Mouse (Mus musculus) gonadal fat pad, adult 2 months (tissue): ENCODE results near the gene Fmn2. TPM values are rescaled to one million over a fixed set of nuclear protein-coding genes. Genes with fewer than 3 reads are reported as not detected.

ENCODE experiments used
- DNase-seq: peaks from one replicate; pipeline ENCODE4 v3.0.0-alpha.2; 2012; ENCODE audit warnings: low read depth
- polyA plus RNA-seq: library from polyadenylated mRNA; depleted of rRNA; stranded (reverse); fragments of >200 nt; gene quantifications from 2 replicates; pipeline ENCODE4 v1.2.3, GENCODE M21; 2012

Fmn2 gene
- polyA plus RNA-seq, 1 experiment = 0.08 TPM

DNA sequence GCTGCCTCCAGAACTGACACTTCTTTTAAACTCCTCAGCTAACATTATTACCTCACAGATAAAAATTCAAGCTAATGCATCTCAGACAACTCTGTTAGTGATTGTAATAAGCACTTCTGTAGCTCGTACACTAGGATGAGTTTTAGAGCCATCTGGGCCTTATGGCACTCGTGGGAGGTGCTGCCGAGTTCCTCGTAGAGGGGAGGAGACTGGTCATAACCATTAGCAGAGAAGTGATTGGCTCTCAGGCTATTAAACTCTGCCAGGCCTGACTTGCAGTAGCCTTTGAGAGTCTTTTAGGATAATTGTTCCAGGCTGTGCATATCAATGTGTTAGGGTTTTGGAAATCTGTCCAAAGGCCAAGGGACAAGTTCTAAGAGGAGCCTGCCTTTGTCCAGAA, 55.6 kb downstream of the Fmn2 start:
- no peak for DNase-seq

DNA sequence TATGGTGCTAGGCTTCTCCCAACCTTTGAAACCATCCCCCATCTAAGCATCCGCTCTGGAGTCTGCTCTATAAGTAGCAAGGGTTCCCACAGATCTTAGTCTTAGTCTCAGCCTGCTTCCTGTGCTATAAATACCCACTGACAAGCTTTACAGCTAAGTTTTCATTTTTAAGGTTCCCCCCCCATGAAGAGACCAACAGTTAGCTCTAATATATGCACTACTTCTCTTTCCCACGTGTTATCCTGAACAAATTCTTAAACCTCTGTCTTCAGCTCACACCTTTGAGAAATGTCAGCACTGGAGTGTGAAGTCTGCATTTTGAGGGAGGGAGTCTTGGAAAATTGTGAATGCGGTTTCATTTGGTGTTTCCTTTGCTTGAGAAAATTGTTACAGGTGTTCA, 56.2 kb downstream of the Fmn2 start:
- DNase-seq = no peak

DNA sequence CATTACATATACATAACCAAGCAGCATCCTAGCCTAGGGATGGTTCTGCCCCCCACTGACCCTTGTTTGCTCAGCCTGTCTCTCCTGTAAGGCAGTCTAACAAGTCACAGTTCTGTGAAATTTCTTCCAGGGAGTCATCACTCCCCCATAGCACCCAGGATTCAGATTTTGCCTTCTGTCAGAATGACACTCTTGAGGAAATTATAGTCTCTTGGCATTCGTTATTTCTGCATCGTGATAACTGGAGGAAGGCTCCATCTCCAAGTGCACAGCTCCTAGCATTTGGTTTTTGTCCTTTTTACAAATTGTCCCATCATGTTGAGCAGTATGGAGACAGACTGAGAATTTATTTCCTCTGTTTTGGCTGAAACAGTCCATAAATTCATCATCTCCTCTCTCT, 56.9 kb downstream of the Fmn2 start:
- no peak for DNase-seq

DNA sequence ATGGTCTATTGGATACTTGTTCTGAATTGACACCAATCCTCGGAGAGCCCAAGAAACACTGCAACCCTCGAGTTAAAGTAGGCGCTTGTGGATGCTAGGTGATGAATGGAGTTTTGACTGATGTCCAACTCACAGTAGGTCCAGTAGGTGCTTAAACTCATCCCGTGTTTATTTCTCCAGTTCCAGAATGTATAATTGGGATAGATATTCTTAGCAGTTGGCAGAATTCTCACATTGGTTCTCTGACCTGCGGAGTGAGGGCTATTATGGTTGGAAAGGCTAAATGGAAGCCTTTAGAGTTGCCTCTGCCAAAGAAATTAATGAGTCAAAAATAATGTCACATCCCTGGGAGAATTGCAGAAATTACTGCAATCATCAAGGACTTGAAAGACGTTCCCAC, 62.9 kb downstream of the Fmn2 start:
- no peak for DNase-seq

DNA sequence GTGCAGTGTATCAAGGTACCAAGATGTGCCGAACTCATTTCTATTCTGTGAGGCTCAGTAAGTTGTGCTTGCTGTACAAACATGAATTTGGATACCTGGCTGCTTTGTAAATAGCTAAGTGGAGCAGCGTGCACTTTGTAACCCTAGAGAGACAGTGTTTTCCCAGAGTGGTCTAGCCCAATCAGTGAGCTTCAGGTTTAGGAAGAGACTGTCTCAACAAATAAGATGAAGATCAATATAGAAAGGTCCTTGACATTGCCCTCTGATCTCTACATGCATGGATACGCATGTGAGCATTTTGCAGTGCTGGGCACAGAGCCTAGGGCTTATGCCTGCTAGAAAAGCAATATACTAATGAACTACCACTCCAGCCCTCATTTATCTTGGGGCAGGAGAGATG, 67.0 kb downstream of the Fmn2 start:
- DNase-seq = no peak

DNA sequence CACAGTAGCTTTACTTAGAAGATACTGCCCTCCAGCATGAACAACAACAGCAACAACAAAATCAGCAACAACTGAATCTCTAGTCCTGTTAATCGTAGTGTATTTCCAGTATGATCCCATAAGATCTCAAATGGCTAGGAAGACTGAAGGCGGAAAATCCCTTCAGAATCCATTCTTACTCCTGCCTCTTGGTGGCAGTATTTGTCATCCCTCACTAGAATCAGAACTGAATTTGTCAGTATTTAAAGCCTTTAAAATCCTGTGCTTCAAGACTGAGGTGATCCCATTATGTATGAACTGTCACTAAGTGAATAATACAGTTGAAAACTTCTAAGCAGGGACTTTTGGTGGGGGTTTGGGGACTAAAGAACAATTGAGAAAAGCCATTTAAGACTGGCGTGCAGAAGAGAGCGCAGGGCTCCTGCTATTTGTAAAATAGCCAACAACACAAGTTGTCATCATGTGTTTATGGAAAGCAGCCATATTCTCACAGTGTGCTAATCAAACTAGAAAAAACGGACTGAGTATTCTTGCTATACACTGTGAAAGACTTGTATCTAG, 90.9 kb downstream of the Fmn2 start:
- DNase-seq = no peak

DNA sequence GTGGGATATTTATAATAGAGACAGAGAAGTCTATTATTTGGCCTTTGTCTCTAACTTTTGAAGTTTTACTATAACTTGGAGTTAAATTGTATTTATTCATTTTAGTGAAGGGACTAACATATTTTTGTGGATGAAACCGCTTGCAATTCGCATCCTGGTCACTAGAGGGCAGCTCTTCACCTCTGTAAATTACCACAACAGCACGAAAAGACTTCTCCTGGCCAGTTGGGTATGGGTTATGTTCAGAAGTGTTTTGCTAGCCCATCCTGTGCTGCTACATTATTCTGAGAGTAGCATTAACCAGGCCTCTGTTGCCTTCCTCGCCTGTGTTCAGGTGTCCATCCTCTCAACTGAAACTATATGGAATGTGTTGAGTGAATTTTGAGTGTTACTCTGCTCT, 93.4 kb downstream of the Fmn2 start:
- no peak for DNase-seq

DNA sequence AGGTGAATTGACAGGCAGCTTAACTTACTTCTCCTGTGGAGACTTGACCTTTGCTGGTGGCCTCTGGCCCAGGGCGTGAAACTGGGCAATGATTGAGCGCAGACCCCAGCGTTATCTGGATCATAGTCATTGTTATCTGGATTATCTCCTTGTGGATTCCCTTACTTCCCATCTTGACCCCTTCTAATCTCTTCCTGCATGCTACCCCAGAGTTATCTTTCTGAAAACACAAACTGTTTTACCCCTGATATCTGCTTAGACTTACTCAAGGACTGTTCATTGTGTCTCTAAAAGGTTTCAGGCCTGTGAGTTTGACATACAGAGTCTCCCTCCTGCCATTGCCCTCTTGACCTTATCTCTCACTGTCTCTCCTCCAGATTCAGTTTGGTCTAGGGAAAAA, 95.9 kb downstream of the Fmn2 start:
- DNase-seq = no peak

DNA sequence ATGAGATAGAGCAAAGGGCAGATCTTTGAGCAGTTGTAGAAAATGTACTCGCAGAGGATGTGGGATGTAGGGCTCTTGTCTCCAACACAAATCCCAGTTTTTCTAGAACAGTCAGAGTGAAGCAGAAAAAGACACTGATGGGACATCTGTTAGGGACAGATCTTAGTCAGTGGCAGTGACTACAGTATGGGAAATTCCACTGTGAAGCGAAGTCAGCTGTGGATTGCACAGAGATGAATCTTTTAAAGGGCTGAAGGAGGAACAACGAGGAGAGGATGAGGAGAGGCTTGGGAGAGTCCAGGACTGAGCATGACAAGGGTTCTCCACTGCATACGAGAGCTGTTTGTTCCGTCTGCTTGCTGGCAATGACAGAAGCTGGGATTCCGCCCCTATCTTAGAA, 96.6 kb downstream of the Fmn2 start:
- DNase-seq = no peak

DNA sequence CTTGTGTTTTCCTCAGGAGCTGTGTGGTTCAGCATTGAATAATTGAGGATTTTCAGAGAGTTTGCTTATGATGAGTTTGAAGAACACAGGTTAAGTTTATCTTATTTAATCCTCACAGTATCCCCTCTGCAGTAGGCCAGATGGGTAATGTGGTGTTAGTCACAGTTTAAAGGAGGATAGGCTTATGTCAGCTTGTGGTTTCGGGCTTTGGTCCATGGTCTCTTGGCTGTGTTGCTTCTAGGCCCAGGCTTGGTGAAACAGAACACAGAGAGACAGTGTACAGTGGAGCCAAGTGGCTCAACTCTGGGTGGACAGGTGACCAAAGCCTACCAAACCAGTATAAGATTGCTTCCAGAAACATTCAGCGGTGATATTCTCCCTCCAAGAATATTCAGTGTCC, 98.4 kb downstream of the Fmn2 start:
- DNase-seq = no peak

DNA sequence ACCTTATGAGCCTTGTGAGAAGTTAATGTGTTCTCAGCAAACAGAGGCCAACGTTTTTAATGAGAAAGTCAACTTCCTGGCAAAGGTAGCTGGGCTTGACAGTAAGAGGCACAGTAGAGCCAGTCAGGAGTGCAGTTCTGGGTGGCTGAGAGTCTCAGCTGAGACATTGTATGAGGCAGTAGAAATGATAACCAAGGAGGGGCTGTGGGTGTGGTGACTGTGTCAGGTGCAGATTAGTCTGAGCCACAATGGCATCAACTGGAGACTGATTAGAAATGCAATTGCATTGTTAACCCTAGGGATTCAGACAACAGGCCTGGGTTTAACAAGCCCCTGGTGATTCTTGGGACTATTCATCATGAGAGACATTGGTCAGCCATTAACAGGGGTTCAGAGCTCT, 99.0 kb downstream of the Fmn2 start:
- no peak for DNase-seq

DNA sequence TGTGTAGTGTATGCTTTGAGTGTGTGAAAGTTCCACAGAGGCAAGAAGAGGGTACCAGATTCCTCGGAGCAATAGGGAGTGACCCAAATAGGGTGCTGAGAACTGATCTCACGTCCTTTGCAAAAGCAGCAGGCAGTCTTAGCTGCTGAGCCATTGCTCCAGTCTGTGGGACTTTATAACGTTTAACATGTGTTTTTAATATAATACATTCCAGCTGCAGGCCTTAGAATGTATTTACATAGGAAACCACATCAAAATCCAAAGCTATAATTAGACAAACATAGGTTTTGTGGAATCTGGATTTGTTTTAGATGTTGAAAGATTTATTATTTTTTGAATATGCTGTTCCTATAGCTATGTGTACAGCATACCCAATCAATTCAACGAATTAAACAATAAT, 115.7 kb downstream of the Fmn2 start:
- no peak for DNase-seq

DNA sequence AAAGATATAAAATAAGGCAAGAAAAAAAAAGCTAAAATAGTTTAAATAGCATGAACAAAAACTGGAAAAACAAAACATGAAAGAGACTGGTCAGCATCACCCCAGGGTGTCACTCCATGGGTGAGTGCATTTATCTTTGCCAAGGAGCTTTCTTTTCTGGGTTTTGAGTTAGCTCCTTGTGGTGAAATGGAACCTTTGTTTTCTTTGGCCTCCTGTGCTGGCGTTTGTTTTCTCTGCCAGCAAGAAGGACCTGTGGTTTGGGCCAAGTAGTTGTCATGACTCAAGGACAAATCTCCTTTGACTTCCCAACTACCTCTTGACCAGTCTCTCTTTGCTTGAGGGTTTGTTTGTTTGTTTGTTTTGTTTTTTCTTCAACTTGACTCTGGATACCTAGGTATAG, 119.9 kb downstream of the Fmn2 start:
- DNase-seq = no peak

DNA sequence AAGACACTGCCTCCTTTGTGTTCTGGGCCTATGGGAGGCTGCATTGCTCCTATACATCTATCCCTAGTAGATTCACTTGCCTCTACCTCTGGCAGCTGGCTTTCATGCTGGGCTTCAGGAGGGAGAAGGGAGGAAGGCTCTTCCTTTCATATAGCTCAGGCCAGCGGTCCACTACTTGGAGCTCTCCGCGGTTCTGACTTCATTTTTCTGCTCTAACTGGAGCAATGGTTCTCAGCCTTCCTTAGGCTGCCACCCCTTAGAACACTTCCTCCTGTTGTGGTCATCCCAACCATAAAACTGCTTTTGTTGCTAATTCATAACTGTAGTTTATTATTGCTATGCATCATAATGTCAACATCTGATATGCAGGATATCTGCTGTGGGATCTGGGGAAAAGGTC, 121.4 kb downstream of the Fmn2 start:
- DNase-seq = no peak

DNA sequence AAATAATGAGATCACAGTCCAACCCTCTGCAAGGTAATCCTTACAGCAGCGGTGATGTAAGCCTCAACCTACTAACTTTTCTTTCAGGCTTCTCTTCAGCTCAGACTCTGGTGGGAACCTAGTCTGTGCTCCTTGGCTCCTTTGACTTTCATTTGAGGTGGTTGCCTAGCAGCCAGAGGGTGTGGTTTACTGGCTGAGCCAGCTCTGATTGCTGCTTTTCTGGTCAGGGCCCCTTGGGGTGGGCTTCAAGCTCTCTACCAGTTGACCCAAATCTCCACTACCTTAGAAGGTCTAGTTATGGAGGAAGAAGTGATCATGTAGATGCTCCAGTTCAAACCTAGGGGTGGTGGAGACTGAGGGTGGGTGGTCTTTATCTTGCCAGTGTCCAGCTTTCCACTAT, 128.4 kb downstream of the Fmn2 start:
- no peak for DNase-seq

DNA sequence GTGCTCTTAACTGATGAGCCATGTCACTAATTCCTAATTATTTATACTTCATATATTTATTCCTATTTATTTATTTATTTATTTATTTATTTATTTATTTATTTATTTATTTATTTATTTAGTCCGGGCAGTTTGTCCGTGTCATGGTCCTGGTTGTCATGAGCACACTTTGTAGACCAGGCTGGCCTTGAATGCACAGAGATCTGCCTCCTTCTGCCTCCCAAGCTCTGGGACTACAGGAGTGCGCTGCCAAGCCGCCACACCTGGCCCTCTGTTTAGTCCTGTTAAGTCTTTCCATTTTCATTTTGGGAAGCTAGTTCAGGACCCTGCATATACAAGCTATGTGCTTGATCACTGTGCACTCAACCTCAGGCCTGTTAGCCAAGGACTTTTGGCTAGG, 134.7 kb downstream of the Fmn2 start:
- no peak for DNase-seq

DNA sequence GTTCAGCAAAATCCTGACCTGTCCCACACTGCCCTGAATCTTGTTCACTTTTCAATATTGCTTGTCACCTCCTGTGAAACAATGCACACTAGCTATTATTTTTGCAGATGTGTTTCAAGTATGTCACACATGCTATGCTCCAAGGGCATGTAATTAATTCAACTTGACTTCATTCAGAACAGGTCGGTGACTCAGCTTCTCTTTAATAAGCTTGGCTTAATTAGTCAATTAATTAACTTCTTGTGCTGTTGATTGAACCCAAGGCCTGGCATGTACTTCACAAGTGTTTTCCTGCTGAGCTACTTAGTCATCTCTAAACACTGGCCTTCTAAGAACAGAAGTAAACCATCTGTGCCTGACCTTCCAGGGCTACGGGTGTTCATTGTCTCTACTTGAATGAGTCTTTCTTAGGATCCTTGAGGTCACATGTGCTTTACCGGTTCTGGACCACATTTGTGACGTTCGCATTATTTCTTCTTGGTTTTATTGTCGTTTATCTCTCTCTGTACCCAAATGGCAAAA, 136.0 kb downstream of the Fmn2 start:
- no peak for DNase-seq

DNA sequence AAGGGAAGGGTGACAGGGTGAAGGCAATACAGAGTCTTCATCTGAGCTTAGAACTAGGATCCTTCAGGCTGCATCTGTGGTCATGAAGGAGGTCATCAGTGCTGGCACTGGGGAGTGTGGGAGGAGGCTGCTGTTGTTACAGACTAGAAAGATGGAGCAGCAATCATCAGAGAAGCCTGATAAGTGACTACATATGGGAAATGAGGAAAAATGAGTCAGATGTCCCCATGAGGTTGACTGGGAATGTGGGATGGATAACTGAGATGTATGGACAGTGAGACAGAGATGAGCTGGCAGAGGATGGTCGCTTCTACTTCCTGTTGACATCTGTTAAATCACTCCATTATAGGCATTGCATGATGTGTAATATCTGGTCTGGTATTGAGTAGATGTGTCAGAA, 139.3 kb downstream of the Fmn2 start:
- DNase-seq = no peak

DNA sequence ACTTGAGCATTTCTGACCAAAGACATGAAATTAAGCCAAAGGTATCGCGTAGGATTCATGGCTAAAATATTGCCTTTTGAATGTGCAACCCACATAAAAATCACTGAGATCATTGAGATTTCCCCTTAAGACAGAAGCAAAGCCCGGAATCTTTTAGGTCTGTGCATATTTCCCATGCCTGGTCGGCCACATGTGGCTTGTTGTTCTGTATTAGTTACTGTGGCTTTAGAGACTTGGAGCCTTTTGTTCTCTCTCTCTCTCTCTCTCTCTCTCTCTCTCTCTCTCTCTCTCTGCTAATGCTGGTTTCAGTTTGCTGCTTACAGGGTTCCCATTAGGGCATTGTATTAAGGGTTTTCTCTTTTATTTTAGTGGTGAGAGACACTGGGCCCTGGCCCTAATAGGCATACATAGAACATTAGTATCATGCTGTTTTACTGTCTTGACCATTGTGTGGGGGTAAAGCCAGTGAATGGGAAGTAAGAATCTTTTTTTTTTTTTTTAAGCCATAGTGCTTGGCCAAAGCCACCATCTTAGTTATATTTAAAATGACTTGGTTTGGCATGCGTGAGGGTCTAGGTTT, 141.9 kb downstream of the Fmn2 start:
- no peak for DNase-seq

DNA sequence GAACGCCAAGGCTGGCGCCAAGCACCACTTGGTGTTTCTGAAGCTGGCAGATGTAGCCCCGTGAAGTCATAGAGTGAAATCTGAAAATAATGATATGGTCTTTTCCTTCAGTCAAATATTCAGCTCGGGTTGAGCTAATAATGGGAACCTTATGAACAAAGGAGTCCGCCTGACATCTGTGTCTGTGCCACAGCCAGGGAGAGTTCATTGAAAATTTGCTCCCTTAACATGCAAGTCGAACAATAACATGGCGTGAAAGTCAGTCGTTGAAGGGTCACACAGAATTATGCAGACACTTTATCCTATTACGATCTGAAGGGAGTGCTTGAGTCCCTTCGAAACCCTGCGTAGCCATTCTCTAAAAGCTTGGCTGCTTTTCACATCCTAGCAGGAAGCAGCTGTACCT, 147.8 kb downstream of the Fmn2 start:
- DNase-seq = no peak

DNA sequence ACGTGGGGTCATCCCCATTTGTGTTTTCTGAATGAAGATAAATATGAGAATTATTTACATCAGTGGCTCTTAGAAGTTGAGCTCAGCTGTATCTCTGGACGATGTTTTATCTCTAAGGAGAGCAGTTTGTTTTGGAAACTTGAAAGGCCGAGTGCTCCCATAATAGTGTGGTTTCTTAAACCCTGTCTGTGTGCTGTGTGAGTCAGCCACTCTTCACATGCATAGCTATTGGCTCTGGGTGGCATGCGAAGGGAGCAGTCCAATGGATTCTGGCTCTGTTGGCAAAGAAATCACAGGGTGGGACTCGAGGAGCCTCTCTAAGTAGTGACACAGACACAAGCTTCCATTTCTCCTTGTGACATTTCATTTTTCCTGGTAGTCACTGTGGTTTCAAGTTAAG, 152.9 kb downstream of the Fmn2 start:
- no peak for DNase-seq

DNA sequence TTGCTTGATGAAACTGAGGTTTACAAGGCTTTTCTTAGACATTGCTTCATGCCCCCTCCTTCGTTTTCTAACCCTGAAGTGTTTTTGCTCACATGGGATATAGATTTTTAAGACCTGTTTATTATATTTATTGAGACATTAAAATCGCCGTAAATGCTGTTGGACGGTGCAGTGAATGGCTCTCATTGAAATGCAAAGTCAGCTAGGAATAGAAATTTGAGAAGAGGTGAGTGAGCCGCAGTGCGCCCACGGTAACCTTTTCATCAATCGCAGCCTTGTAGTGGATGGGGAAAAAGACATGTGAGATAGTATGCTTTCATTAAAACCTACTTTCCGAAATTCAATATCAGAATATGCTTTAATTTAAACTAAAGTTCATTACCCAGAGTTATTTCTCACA, 153.7 kb downstream of the Fmn2 start:
- DNase-seq = no peak

DNA sequence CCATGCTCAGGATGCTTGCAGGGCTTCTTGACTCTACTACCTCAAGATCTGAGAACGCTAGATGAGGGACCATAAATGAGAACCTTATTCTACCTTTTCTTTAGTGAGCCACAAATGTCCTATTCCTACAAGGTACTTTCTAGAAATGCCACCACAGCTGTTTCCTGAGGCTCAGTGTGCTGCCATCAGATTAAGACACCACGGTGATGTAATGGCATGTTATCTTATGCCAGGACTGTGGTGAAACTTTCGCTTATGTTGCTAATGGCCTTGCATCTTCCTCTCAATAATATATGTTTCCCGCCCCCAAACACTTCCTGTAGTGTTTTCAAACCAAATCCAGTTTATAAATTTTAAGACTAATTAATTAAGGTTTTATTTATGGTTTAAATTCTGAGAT, 154.9 kb downstream of the Fmn2 start:
- DNase-seq = no peak
